Mouse (Mus musculus) CD4-positive helper T cell, adult 2 months (primary cell): ENCODE results near the gene Eif4e2.

Experiments
- DNase-seq: peaks from one replicate; pipeline ENCODE4 v3.0.0-alpha.2; 2012; ENCODE audit warnings: low read depth, missing footprints, low spot score

Eif4e2 gene

GRCm38 (mm10) chr1:87263257-87263656, 49.5 kb downstream of the Eif4e2 start:
- DNase-seq: no peak

DNA sequence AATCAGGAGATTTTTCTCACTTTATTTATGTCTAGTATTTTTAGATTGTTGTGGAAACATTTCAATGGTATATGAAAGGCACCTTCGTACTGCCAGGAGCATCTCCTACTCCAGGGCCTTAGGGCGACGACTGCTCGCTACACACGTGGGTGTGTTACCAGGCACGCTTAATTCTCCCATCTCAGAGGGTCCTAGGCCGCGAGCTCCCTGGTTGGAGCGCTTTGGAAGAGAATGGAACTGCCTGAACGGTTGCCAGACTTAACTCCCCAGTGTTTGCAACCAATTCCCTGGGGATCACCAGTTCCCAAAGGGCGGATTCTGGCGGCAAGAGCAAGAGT, 50.1 kb downstream of the Eif4e2 start:
- no peak for DNase-seq

GRCm38 (mm10) chr1:87264134-87265006, 50.7 kb downstream of the Eif4e2 start, which contains the start of gene Efhd1:
Gene Efhd1, plus strand, starts transcription at chr1:87264363.
- no peak for DNase-seq

- DNase-seq: no peak
Observed at GRCm38 (mm10) chr1:87265200-87265599, 51.5 kb downstream of the Eif4e2 start.

DNA sequence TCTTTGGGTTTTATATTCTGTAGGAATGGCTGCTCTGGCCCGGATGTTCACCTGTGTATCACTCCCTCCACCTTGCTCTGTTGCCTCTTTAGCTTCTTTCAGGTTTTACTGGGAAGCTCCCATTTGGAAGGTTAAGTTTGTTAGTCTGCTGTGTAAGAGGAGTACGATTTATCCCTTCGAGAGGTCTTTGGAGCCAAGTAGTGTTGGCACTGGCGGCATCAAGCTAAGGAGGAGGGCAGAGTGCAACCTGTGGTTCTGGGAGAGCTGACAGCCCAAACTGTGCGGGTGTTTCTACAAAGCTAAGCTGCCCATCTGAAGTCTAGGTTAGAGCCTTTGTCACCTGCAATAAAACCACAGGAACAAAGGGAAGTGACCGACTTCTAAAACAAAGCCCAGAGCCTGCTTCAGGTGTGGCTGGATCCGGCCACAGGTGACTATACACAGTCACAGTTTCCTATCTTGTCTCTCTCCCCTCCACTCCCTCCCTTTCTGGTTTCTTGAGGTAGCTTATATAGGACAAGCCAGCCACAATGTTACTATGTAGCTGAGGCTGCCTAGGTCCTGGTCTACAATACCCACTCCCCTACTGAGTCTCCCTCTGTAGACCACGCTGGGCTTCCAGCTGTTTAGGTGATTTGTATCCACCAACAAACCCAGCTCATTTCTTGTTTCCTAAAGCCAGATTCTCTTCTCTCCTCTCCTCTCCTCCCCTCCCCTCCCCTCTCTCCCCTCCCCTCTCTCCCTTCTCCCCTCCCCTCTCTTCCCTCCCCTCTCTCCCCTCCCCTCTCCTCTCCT, 52.8 kb downstream of the Eif4e2 start:
- no peak for DNase-seq

GRCm38 (mm10) chr1:87270204-87270603, 56.5 kb downstream of the Eif4e2 start:
- DNase-seq: no peak

DNA sequence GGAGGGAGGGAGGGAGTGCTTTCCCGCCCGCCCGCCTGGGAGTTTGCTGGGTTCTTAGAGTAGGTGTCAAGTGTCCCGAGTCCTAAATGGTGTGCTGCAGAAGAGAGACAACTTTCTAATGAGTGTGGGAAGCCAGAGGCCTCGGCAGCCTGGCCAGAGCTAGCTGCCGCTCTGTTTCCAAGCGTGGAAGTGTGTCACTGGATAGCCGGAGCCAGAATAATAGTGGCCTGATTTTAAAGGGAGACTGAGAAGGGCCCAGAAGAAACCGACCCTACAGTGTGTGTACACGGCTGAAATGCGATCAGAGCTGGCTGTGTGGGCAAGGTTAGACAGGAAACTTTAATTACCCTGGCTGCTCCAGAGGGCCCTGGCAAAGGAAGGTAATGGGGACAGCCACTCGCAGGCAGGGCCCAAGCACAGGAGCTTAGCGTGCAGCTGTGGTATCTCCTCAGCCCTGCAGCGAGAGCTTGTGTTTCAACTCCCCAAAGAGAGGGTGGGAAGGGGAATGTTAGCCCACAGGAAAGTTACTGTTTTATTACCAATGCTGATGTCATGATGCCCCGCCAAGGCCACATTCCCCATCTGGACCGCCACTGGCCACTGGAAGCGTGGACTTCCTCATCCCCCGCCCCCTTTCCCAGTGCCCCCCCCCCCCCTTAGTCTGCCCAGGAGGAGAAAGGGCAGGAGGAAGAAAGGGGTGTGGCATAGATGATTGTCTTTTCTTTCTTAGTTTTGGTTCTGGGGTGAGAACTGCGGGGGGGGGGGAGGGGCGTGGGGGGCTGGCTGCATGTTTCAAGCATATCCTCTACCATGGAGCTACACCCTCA, 57.1 kb downstream of the Eif4e2 start:
- DNase-seq: no peak

DNA sequence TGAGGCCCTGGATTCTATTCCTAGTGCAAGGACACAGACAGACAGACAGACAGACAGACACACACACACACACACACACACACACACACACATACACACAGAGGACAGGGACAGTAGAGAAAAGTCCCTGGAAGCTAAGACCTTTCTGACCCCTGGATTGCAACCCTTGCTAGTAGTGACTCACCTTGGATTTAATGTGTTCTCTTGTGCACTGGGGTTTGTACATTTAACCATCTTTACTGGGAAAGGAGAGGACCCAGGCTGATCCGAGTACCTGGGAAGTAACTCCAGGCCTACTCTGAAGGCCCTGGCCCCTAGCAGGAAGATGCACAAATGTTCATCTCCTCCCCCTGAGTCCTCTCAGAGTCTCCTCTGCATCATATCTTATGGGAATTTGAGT, 57.9 kb downstream of the Eif4e2 start:
- no peak for DNase-seq

DNA sequence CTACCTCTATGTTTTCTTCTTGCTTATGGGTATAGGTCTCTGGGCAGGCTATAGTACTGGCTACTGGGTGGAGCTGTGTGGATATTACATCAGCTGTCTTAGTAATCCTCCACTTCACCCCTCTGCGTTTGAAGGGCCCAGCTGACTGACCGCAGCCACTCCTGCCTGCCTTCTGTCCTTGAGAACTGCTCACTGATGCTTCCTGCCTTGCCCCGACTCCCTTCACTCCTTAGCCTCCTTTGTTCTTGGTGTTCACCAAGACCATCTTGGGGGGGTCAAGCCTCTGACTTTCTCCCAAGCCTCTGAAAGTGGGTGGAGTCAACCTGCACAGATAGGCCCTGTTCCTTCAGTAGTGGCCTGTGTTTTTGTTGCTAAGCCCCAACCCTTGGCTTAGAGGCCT, 58.7 kb downstream of the Eif4e2 start:
- no peak for DNase-seq

DNA sequence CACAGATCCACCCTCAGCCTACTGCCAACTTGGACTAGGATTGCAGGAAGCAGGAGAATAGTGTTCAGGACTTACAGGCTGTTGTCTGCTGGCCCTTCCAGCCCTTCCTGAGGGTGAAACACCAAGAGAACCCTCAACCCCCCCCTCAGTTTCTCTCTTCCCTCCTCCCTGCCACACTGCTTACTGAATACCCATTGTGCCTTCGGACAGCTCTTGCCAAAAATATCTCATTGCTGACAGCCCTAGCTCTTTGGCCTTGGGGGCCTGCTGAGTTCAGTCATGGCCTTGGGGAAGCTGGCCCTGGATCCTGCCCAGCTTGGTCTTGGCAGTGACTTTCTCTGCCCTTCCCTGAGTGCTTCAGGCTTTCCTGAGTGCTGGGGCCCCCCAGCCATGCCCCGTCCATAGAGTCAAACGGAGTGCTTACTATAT, 59.8 kb downstream of the Eif4e2 start:
- no peak for DNase-seq

DNA sequence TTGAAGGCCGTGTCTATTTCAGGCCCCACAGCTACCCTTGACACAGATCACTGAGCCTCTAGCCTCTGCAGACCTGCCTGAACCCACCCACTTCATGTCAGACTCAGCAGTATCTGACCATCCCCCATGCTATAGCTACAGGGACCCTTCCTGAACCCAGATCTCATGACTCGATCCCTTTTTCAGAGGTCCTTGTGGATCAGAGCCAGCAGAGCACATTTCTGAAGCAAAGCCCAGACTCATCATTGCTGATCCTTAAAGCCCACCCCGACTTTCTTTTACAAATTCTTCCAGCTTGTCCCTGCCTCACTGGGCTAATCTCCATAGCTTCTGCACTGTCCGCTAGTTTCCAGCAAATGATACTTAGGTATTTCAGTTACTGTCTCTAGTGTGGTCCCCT, 60.4 kb downstream of the Eif4e2 start:
- DNase-seq: no peak

- no peak for DNase-seq
Observed at GRCm38 (mm10) chr1:87275151-87275550, 61.4 kb downstream of the Eif4e2 start.

DNA sequence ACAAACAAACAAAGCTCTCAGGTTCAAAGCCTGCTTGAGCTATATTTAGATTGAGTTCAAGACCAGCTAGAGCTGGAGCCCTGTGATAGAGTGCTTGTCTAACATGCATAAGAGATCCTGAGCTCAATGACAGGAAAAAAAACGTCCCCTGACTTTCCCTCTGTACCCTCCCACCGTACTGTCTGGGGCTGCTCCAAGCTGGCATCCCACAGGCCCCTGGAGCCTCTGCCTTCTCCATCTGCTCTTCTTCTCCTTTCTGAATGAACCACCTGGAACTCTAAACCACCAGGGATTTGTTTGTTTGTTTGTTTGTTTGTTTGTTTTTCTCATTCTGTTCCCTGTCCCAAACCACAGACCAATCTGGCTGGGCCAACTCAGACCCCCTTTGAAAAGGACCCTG, 62.3 kb downstream of the Eif4e2 start:
- no peak for DNase-seq

DNA sequence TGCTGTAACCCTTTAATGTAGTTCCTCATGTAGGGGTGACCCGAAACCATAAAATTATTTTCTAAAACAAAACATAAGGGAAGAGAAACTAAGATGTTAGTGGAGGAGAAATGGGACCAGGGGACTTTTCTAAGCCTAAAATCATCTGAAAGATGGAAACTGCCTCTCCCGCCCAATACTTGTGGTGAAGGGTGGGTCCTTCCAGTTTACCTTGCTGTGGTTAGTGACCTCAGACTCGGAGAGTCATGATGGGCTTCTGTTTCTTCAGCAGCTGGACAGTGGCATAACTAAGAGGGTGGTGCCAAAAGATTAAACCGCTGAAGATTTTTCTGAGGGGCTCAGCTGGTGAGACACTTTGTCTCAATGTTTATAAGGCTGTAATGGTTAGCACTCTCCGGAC, 66.6 kb downstream of the Eif4e2 start:
- no peak for DNase-seq

DNA sequence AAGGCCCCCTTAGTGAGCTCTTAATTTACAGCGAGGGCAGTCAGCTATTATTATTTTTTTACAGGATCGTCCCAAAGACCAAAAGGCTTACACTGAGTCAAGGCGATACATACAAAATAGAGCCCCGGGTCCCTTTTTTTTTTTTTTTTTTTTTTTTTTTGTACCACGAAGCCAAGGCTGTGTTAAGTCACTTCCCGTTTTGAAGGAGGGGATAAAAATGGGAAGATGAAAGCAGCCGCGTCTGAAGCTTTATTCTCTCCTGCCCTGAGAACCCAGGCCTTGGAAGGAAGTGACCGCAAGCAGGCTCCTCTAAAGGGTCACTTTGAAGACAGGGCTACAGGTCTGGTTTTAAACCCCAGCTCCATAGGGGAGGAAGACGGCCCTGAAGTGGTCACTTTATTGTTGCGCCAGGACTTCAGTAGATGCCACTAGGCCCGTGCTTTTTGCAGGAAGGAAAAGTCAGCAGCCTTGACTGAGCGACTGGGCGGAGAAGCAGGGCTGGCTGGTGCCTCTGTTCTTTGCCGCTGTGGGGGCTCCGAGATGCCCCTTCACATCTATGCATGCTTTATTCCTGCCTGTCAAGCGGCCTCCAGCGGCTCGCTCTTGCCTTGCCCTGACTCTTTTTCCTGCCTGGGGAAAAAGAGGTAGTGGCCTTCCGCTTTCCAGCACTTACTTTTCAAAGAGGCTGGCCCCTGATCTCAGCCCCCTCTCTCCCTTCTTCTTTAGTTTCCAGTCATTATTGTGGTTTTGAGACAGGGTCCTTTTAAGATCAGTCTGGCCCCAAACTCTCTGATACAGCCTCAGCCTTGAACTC, 68.1 kb downstream of the Eif4e2 start:
- DNase-seq: no peak

- DNase-seq: no peak
Observed at GRCm38 (mm10) chr1:87282413-87282788, 68.7 kb downstream of the Eif4e2 start.

DNA sequence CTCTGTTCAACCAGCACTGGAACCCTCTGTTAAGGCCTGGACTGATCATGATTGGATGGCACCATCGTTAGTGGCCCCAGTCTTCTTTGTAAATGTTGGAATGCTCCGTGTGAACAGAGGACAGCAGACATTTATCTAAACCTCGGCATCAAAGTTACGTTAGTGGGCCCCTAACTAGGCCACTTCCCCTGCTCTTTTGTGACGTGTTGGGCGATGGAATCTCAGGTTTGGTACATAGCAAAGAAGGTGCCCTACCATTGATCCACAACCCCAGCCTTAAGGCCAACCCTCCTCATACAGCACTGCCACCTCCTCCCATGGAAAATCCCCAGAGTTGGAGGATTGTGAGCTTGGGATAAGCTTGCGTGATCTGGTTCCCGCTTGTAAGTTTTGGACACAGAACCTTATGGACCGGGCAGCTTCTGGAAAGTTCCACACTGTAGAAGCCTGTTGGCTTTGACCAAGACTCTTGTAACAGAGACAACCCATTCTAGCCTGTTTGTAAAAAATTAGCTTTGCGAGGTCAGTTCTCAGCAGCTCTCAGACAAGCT, 69.8 kb downstream of the Eif4e2 start:
- DNase-seq: no peak

DNA sequence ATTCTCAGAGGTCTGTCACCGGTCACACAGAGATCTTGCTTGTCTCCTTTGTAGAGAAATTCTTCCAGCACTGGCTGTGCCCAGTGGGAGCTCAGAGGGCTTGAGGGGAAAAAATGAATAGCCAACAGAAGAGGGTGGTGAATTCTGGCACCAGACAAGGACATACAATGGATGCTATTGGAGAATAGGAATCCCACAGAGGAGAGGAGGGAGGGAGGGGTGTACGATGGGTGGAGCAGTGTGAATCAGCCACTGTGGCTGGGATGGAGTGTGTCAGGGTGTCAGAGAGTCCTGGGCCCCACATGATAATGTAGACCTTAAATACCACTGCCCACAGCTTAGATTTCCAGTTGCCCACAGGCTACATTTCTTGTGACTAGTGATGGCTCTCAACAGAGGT, 73.4 kb downstream of the Eif4e2 start:
- no peak for DNase-seq
